Mouse (Mus musculus): ENCODE measurements around the gene Kif1bp. TPM values are rescaled to one million over a fixed set of nuclear protein-coding genes. Genes with fewer than 3 reads are reported as not detected.
A peak's percentile ranks its signal among the peaks of the same experiment; 100 is the strongest.
"Not testable (repeated sequence)": the region's sequence is repeated elsewhere in the genome, so short reads cannot be mapped to it uniquely, and the experiment has no call there.

Gene Kif1bp
- polyA plus RNA-seq, 1 experiment from 2014 or later, result 74.4 TPM

GRCm38 (mm10) chr10:62500916-62501615 lies 77.2 kb downstream of the Kif1bp start:
- DNase-seq (ENCODE audit: low spot score) (no peak), ATAC-seq (no peak)
- Histone ChIP-seq H3K27me3 (replicated peaks; ENCODE audit: control insufficient read depth, insufficient read depth, low read length) (no peaks in the 10 kb centered on the region), H3K36me3 (ENCODE audit: control insufficient read depth, insufficient read depth, low read length) (no peaks in the 10 kb centered on the region), H3K27ac (ENCODE audit: low read depth, low read length) (no peak overlapping the region), H3K9me3 (replicated peaks; ENCODE audit: control insufficient read depth, low read length) (no peaks in the 10 kb centered on the region), H3K4me1 (ENCODE audit: control insufficient read depth, insufficient read depth, low read length) (no peaks in the 10 kb centered on the region), H3K4me3 (ENCODE audit: low read depth, low read length) (no peak overlapping the region), H3K4me2 (ENCODE audit: low read length) (no peak overlapping the region), H3K9ac (ENCODE audit: low read length) (no peak overlapping the region)
- WGBS, result 93% methylated on average over 9 of the region's 9 CpGs

- DNase-seq (ENCODE audit: low spot score) (peak; percentile 85), ATAC-seq (peak; percentile 57; the same call in 1 of the 2 replicates)
- Histone ChIP-seq H3K27ac (ENCODE audit: low read depth, low read length) (no peak overlapping the region), H3K9me3 (replicated peaks; ENCODE audit: control insufficient read depth, low read length) (no peaks in the 10 kb centered on the region), H3K9ac (ENCODE audit: low read length) (no peak overlapping the region), H3K4me3 (ENCODE audit: low read depth, low read length) (no peak overlapping the region), H3K4me2 (ENCODE audit: low read length) (0 out of 2 replicates have a peak overlapping the region, but pooled peaks have one; percentile 17), H3K36me3 (ENCODE audit: control insufficient read depth, insufficient read depth, low read length) (no peaks in the 10 kb centered on the region), H3K4me1 (ENCODE audit: control insufficient read depth, insufficient read depth, low read length) (no peaks in the 10 kb centered on the region), H3K27me3 (replicated peaks; ENCODE audit: control insufficient read depth, insufficient read depth, low read length) (no peaks in the 10 kb centered on the region)
- 24% methylated on average over 15 of the region's 15 CpGs for WGBS
Measured at GRCm38 (mm10) chr10:62500088-62500915, 78.0 kb downstream of the Kif1bp start.

- not testable (repeated sequence) for H3K9ac ChIP-seq (ENCODE audit: low read length); ATAC-seq; H3K27ac ChIP-seq (ENCODE audit: low read depth, low read length); H3K9me3 ChIP-seq (replicated peaks; ENCODE audit: control insufficient read depth, low read length); H3K36me3 ChIP-seq (ENCODE audit: control insufficient read depth, insufficient read depth, low read length); H3K4me2 ChIP-seq (ENCODE audit: low read length); H3K27me3 ChIP-seq (replicated peaks; ENCODE audit: control insufficient read depth, insufficient read depth, low read length); H3K4me3 ChIP-seq (ENCODE audit: low read depth, low read length); DNase-seq (ENCODE audit: low spot score); H3K4me1 ChIP-seq (ENCODE audit: control insufficient read depth, insufficient read depth, low read length)
- WGBS, result 83% methylated on average over 3 of the region's 3 CpGs
Measured at GRCm38 (mm10) chr10:62491681-62492080, 86.6 kb downstream of the Kif1bp start.

Other genes with a start within 250 kb of the Kif1bp start
- gene Hk1, start 198.5 kb downstream of the Kif1bp start, polyA plus RNA-seq (2014; fragmentation: Nextera tagmentation; extraction: Ambion mirVana), result 31.0 and 48.9 TPM in 2 replicates
- 0.15 and 0.16 TPM in 2 replicates for gene Hkdc1, start 156.0 kb downstream of the Kif1bp start, polyA plus RNA-seq (2014; fragmentation: Nextera tagmentation; extraction: Ambion mirVana)
- gene 4930507D05Rik, start 129.0 kb downstream of the Kif1bp start, polyA plus RNA-seq (2014; fragmentation: Nextera tagmentation; extraction: Ambion mirVana), result 1.1 and 1.4 TPM in 2 replicates
- gene Supv3l1, start 128.7 kb downstream of the Kif1bp start, polyA plus RNA-seq (2014; fragmentation: Nextera tagmentation; extraction: Ambion mirVana), result 22.3 and 22.6 TPM in 2 replicates
- 77.8 and 86.1 TPM in 2 replicates for gene Vps26a, start 91.7 kb downstream of the Kif1bp start, polyA plus RNA-seq (2014; fragmentation: Nextera tagmentation; extraction: Ambion mirVana)
- gene Srgn, start 51.0 kb downstream of the Kif1bp start, polyA plus RNA-seq (2014; fragmentation: Nextera tagmentation; extraction: Ambion mirVana), result 7.5 and 10.3 TPM in 2 replicates
- gene Ddx21, start 23.8 kb upstream of the Kif1bp start, polyA plus RNA-seq (2014; fragmentation: Nextera tagmentation; extraction: Ambion mirVana), result 20.6 and 22.5 TPM in 2 replicates
- gene Ddx50, start 72.8 kb upstream of the Kif1bp start, polyA plus RNA-seq (2014; fragmentation: Nextera tagmentation; extraction: Ambion mirVana), result 93.8 and 118 TPM in 2 replicates
- 1.9 and 3.0 TPM in 2 replicates for gene Stox1, start 147.7 kb upstream of the Kif1bp start, polyA plus RNA-seq (2014; fragmentation: Nextera tagmentation; extraction: Ambion mirVana)
- 118 and 131 TPM in 2 replicates for gene Ccar1, start 213.8 kb upstream of the Kif1bp start, polyA plus RNA-seq (2014; fragmentation: Nextera tagmentation; extraction: Ambion mirVana)

All from forebrain, embryonic 14.5 days (tissue).